Mouse (Mus musculus) right cerebral cortex, postnatal 25 days (tissue): ENCODE results near the gene Asb18.
A peak's percentile ranks its signal among the peaks of the same experiment; 100 is the strongest.

ENCODE experiments used
- DNase-seq: peaks from one replicate; pipeline ENCODE4 v3.0.0; 2022

Gene Asb18

DNA sequence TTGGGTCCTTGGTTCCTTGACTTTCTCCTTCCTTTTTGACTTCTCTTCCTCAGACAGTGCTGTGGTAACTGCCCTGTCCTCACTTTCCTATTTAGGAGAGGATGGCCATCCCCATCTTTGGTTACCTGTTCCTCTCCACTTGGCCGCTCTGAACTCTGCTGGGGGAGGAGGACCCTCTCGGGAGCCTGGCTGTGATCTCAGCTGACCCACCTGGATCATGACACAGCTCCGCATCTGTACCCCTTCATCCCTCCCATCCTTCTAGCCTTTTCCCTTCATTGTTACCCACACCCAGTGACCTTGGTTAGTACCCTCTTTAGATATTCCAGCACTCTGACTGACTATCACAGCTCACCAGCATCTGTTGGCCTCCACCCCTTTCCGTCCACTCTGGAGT, 44.8 kb downstream of the Asb18 start:
- DNase-seq, result no peak

GRCm38 (mm10) chr1:89969072-89969713, 45.3 kb downstream of the Asb18 start:
- no peak for DNase-seq

GRCm38 (mm10) chr1:89968111-89968851, 46.2 kb downstream of the Asb18 start:
- peak; percentile 73 for DNase-seq

DNA sequence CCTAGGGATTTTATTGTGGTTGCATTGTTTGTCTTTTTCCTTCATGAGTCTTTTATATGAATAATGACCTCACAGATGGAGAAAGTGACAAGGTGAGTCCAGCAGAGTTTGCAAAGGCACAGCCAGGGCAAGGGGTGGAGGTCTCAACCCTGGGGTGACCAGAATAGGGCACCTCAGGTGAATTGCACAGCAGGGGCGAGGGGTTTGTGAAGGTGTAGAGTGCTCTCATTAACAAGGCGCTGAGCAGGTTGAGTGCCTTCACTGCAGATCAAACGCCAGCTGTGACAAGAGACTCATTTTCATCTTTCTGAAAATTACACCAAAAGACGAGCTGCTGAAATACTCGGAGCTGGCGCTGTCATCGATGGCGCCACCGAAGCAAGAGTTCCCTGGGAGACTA, 46.9 kb downstream of the Asb18 start:
- no peak for DNase-seq

- DNase-seq, result no peak
Measured at GRCm38 (mm10) chr1:89964426-89964825, 50.0 kb downstream of the Asb18 start.

GRCm38 (mm10) chr1:89963296-89963695, 51.2 kb downstream of the Asb18 start:
- DNase-seq, result no peak

DNA sequence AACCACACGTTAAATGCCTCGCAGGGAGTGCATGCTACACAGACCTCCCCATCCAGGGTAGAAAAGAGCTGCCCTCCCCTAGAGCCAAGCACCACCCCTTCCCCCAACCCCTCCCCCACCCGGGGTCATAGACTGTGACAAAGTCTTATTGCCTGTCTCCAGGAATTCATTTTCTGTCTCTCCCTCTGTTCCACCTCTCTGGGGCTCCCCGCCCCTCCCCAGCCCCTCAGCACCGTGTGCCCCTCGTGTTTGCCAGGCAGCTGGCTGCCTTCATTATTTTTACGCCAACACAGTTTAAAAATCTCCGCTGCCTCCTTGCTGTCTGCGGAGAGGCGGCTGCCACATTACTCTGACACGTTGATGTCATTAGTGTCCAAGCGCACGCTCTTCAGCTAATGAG, 52.4 kb downstream of the Asb18 start:
- no peak for DNase-seq

- no peak for DNase-seq
Measured at GRCm38 (mm10) chr1:89959393-89959792, 55.1 kb downstream of the Asb18 start.

DNA sequence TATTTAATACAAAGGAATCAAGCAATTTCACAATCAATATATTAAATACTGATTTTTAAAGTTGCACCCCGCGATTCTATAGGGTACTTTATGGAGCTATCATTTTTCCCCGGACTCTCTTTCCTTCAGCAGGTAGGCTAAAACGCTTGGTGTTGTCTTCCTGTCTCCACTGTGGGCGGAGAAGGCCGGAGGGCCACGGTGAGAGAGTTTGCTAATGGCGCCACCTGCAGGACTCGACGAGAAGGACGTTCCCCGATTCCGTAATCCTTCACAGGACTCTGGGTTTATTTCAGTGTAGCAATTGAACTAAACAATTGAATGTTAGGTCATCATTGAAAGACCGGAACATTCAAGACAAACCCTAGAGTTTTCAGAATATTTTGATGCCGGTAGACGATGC, 71.3 kb downstream of the Asb18 start:
- DNase-seq, result no peak

DNA sequence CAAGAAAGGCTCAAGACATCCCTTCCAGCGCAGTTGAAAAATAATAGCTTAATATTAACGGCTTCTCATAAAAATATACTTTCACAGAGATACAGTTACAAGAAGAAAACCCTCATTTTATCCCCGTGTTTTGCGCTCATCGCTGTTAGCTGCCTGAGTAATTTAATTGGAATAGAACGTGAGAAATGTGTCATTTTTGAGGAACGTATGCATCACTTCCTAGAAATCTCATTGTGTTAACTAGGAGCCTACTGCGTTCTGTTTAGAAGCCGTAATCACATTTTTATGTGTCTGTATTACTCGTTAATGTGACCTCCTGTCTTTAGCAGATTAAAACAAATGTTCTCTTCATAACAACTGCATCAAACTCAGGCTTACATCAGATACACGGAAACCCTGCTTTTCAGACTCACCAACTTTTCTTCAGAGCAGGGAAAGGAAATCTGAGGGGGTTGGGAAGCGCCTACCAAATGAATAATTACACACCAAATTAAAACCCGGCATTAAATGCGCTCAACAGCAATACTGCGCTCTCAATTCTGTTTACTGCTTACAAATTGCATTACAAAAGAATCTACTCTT, 72.0 kb downstream of the Asb18 start:
- no peak for DNase-seq

DNA sequence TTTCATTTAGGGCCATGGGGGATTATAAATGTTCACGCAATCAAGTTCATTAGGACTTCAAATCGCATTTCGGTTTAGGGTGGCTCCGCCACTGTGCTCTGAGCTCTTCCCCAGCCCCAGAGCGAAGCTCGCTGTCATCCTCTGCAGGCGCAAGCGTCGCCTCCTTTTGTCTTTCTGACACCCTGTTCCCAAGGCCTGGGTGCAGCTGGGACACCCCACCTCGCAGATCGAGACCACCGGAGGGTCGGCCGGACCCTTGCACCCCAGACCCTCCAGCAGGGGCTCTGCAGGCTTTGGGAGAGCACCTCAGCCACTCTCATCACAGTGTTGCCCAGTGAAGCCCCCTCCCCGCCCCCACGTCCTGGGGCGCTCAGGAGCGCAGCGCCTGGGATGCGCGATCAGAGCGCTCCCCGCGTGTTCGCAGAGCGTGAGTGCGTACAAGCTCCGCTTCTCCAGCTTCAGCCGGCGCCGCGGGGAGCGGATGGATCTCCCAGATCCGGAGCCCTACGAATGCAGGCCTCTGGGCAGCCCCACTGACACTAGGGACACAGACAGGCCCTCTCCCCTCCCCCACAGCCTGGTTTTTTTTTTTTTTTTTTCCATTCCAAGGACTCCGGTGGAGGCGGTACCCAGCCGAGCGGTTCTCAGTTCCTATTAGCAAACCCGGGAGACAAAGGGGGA, 72.6 kb downstream of the Asb18 start:
- DNase-seq, result no peak

- no peak for DNase-seq
Measured at GRCm38 (mm10) chr1:89940961-89941524, 73.4 kb downstream of the Asb18 start.

GRCm38 (mm10) chr1:89939981-89940726, 74.3 kb downstream of the Asb18 start:
- no peak for DNase-seq

- DNase-seq, result no peak
Measured at GRCm38 (mm10) chr1:89939596-89939960, 74.9 kb downstream of the Asb18 start.

DNA sequence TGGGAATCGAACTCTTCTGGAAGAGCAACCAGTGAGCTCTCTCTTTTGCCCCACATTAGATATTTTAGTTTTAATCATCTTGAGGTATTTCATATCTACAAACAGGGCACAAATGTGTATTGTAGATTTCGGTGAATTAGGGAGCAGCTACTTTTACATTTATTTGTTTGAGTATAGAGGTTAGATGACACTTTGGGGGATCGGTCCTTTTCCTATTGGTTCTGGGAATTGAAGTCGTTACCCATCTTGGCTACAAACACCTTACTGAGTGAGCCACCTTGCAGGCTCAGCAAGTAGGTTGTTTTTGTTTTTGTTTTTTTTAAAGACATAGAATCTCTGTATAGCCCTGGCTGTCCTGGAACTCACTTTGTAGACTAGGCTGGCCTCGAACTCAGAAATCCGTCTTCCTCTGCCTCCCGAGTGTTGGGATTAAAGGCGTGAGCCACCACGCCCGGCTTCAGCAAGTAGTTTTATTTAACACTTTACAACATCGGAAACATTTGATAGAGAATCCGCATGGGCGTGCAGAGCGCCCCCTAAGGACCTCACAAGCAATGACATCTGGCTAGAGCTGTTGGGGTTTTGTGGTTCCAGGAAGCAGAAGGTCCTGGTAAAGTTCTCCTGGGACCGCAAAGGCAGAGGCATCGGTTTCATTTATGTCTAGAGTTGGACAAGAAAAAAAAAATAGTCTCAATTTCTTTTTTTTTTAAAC, 75.4 kb downstream of the Asb18 start:
- DNase-seq, result no peak

- DNase-seq, result no peak
Measured at GRCm38 (mm10) chr1:89935493-89936348, 78.7 kb downstream of the Asb18 start.

- DNase-seq, result no peak
Measured at GRCm38 (mm10) chr1:89934316-89935260, 79.9 kb downstream of the Asb18 start.

DNA sequence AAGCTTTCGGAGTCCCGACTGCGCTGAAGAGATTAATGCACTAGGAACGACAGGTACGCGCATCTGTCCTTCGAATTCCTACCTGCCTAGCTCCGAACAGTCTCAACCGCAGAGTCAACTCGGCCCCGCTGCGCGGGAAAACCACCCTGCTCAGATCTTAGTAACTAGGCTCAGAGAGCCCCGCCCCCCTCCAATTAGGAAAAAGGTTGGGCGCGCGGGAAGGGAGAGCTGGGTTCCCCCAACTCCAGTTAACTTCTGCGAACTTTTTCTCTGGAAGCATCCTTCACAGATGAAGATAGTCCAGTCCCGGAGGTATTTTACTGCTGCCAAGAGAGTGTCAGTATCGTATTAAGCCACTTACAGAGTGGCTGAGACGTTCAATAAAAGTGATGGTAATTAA, 80.7 kb downstream of the Asb18 start:
- DNase-seq, result no peak

- no peak for DNase-seq
Measured at GRCm38 (mm10) chr1:89933028-89933427, 81.4 kb downstream of the Asb18 start.

GRCm38 (mm10) chr1:89932616-89933015, 81.8 kb downstream of the Asb18 start:
- no peak for DNase-seq
